Mouse (Mus musculus): ENCODE data around the gene Capn11. TPM values are rescaled to one million over a fixed set of nuclear protein-coding genes. Genes with fewer than 3 reads are reported as not detected.

Gene Capn11
- total and polyA plus RNA-seq, 2 experiments from 2014 or later, result 0.19 to 1.2 TPM

GRCm38 (mm10) chr17:45619386-45620256 is 39.5 kb downstream of the Capn11 start:
- no peak overlapping the region for H3K27ac ChIP-seq (ENCODE audit: low read depth, low read length)

GRCm38 (mm10) chr17:45618941-45619385 is 40.2 kb downstream of the Capn11 start:
- no peak for DNase-seq (ENCODE audit: low spot score)
- H3K4me3 ChIP-seq (ENCODE audit: low read depth, low read length), result no peak overlapping the region
- no peaks in the 10 kb centered on the region for H3K36me3 ChIP-seq (ENCODE audit: insufficient read depth, low read length)
- H3K4me1 ChIP-seq (ENCODE audit: insufficient read depth, low read length), result 0 out of 2 replicates have a peak, but pooled peaks cover 4% of the 10 kb centered on the region
- H3K9ac ChIP-seq (replicated peaks; ENCODE audit: low read length, poor library complexity, severe bottlenecking), result no peak overlapping the region
- H3K27me3 ChIP-seq (ENCODE audit: insufficient read depth, low read length), result no peaks in the 10 kb centered on the region
- ATAC-seq (ENCODE audit: low FRiP score), result no peak
- H3K9me3 ChIP-seq (ENCODE audit: low read length), result no peaks in the 10 kb centered on the region
- TF ChIP-seq CTCF (IDR thresholded peaks at IDR 0.05), result no peak
- WGBS, result 22% methylated on average over 8 of the region's 8 CpGs
- no peak overlapping the region for H3K4me2 ChIP-seq (ENCODE audit: low read depth, low read length, poor library complexity, severe bottlenecking)
- no peak overlapping the region for H3K27ac ChIP-seq (ENCODE audit: low read depth, low read length)

More at GRCm38 (mm10) chr17:45619386-45620256, 39.5 kb downstream of the Capn11 start:
- H3K27me3 ChIP-seq (ENCODE audit: insufficient read depth, low read length), result no peaks in the 10 kb centered on the region
- no peak overlapping the region for H3K4me3 ChIP-seq (ENCODE audit: low read depth, low read length)
- ATAC-seq (ENCODE audit: low FRiP score), result no peak
- DNase-seq (ENCODE audit: low spot score), result no peak
- TF ChIP-seq CTCF (IDR thresholded peaks at IDR 0.05), result no peak
- H3K4me2 ChIP-seq (ENCODE audit: low read depth, low read length, poor library complexity, severe bottlenecking), result no peak overlapping the region
- H3K9me3 ChIP-seq (ENCODE audit: low read length), result no peaks in the 10 kb centered on the region
- H3K36me3 ChIP-seq (ENCODE audit: insufficient read depth, low read length), result no peaks in the 10 kb centered on the region
- H3K9ac ChIP-seq (replicated peaks; ENCODE audit: low read length, poor library complexity, severe bottlenecking), result no peak overlapping the region
- H3K4me1 ChIP-seq (ENCODE audit: insufficient read depth, low read length), result 0 out of 2 replicates have a peak, but pooled peaks cover 4% of the 10 kb centered on the region
- 32% methylated on average over 20 of the region's 20 CpGs for WGBS

- Histone ChIP-seq H3K9me3 (ENCODE audit: low read length) (no peaks in the 10 kb centered on the region), H3K4me2 (ENCODE audit: low read depth, low read length, poor library complexity, severe bottlenecking) (no peak overlapping the region), H3K4me3 (ENCODE audit: low read depth, low read length) (no peak overlapping the region), H3K36me3 (ENCODE audit: insufficient read depth, low read length) (no peaks in the 10 kb centered on the region), H3K4me1 (ENCODE audit: insufficient read depth, low read length) (0 out of 2 replicates have a peak, but pooled peaks cover 4% of the 10 kb centered on the region), H3K9ac (replicated peaks; ENCODE audit: low read length, poor library complexity, severe bottlenecking) (no peak overlapping the region), H3K27ac (ENCODE audit: low read depth, low read length) (no peak overlapping the region), H3K27me3 (ENCODE audit: insufficient read depth, low read length) (no peaks in the 10 kb centered on the region)
- no peak for TF ChIP-seq CTCF (IDR thresholded peaks at IDR 0.05)
- 90% methylated on average over 6 of the region's 6 CpGs for WGBS
- DNase-seq (ENCODE audit: low spot score), result no peak
- ATAC-seq (ENCODE audit: low FRiP score), result no peak
Measured at GRCm38 (mm10) chr17:45617655-45618054, 41.5 kb downstream of the Capn11 start.

GRCm38 (mm10) chr17:45616679-45617078 is 42.4 kb downstream of the Capn11 start:
- WGBS, result 87% methylated on average over 3 of the region's 3 CpGs
- ATAC-seq (ENCODE audit: low FRiP score), result no peak
- Histone ChIP-seq H3K27me3 (ENCODE audit: insufficient read depth, low read length) (no peaks in the 10 kb centered on the region), H3K4me3 (ENCODE audit: low read depth, low read length) (no peak overlapping the region), H3K4me2 (ENCODE audit: low read depth, low read length, poor library complexity, severe bottlenecking) (no peak overlapping the region), H3K36me3 (ENCODE audit: insufficient read depth, low read length) (no peaks in the 10 kb centered on the region), H3K4me1 (ENCODE audit: insufficient read depth, low read length) (0 out of 2 replicates have a peak, but pooled peaks cover 4% of the 10 kb centered on the region), H3K27ac (ENCODE audit: low read depth, low read length) (no peak overlapping the region), H3K9ac (replicated peaks; ENCODE audit: low read length, poor library complexity, severe bottlenecking) (no peak overlapping the region), H3K9me3 (ENCODE audit: low read length) (no peaks in the 10 kb centered on the region)
- no peak for TF ChIP-seq CTCF (IDR thresholded peaks at IDR 0.05)
- DNase-seq (ENCODE audit: low spot score), result no peak

GRCm38 (mm10) chr17:45616046-45616650 is 43.0 kb downstream of the Capn11 start:
- Histone ChIP-seq H3K9ac (replicated peaks; ENCODE audit: low read length, poor library complexity, severe bottlenecking) (no peak overlapping the region), H3K27me3 (ENCODE audit: insufficient read depth, low read length) (no peaks in the 10 kb centered on the region), H3K27ac (ENCODE audit: low read depth, low read length) (no peak overlapping the region), H3K4me3 (ENCODE audit: low read depth, low read length) (no peak overlapping the region), H3K4me1 (ENCODE audit: insufficient read depth, low read length) (0 out of 2 replicates have a peak, but pooled peaks cover 4% of the 10 kb centered on the region), H3K9me3 (ENCODE audit: low read length) (no peaks in the 10 kb centered on the region), H3K36me3 (ENCODE audit: insufficient read depth, low read length) (no peaks in the 10 kb centered on the region), H3K4me2 (ENCODE audit: low read depth, low read length, poor library complexity, severe bottlenecking) (no peak overlapping the region)
- TF ChIP-seq CTCF (IDR thresholded peaks at IDR 0.05), result no peak
- WGBS, result 73% methylated on average over 4 of the region's 4 CpGs
- no peak for DNase-seq (ENCODE audit: low spot score)
- no peak for ATAC-seq (ENCODE audit: low FRiP score)

- Histone ChIP-seq H3K4me1 (ENCODE audit: insufficient read depth, low read length) (no peaks in the 10 kb centered on the region), H3K9me3 (ENCODE audit: low read length) (no peaks in the 10 kb centered on the region), H3K4me3 (ENCODE audit: low read depth, low read length) (no peak overlapping the region), H3K36me3 (ENCODE audit: insufficient read depth, low read length) (no peaks in the 10 kb centered on the region), H3K9ac (replicated peaks; ENCODE audit: low read length, poor library complexity, severe bottlenecking) (no peak overlapping the region), H3K27ac (ENCODE audit: low read depth, low read length) (no peak overlapping the region), H3K27me3 (ENCODE audit: insufficient read depth, low read length) (no peaks in the 10 kb centered on the region), H3K4me2 (ENCODE audit: low read depth, low read length, poor library complexity, severe bottlenecking) (no peak overlapping the region)
- DNase-seq (ENCODE audit: low spot score) (no peak), ATAC-seq (ENCODE audit: low FRiP score) (no peak)
- WGBS, result 90% methylated on average over 7 of the region's 7 CpGs
- TF ChIP-seq CTCF (IDR thresholded peaks at IDR 0.05), result no peak
Measured at GRCm38 (mm10) chr17:45612921-45613320, 46.2 kb downstream of the Capn11 start.
